Mouse (Mus musculus): Measurements from ENCODE around the gene Slc35c2. TPM values are rescaled to one million over a fixed set of nuclear protein-coding genes. Genes with fewer than 3 reads are reported as not detected.

Slc35c2 gene
- total RNA-seq, 1 experiment: 36.4 TPM

GRCm38 (mm10) chr2:165281779-165282311 is 5.8 kb downstream of the Slc35c2 start:
- in situ Hi-C loops (cut with MboI; ENCODE audit: low sequenced_read_pairs in 2 of 2, unreplicated experiment in 2 of 2): loop anchor here in 1 of 2 experiments (10.0 kb wide), 1 partner anchor 207 kb away; no protein-coding TSS in a partner anchor
- no peak for TF ChIP-seq HCFC1 (IDR thresholded peaks at IDR 0.05; ENCODE audit: borderline replicate concordance, insufficient read depth, low read length)
- no peak for TF ChIP-seq MAFK (IDR thresholded peaks at IDR 0.05; ENCODE audit: insufficient read depth, low read depth, low read length)
- no peak for TF ChIP-seq CHD2 (IDR thresholded peaks at IDR 0.05; ENCODE audit: low read depth, low read length)
- TF ChIP-seq ZC3H11A (IDR thresholded peaks at IDR 0.05; ENCODE audit: borderline replicate concordance, low read depth, low read length): no peak
- no peak for TF ChIP-seq ZNF384 (IDR thresholded peaks at IDR 0.05; ENCODE audit: low read depth, low read length)
- no peak overlapping the region for H3K9ac ChIP-seq (ENCODE audit: insufficient read depth, low read depth, low read length, poor library complexity, severe bottlenecking)
- H3K36me3 ChIP-seq (ENCODE audit: control insufficient read depth, insufficient read depth, low read length, poor library complexity, severe bottlenecking): peaks cover 23% of the 10 kb centered on the region; the same call in 1 of the 2 replicates
- H3K4me1 ChIP-seq (ENCODE audit: control insufficient read depth in 2 of 2, insufficient read depth in 2 of 2, low read length in 2 of 2, poor library complexity in 1 of 2): peaks cover 2 to 15% of the 10 kb centered on the region in 2 experiments; a peak in 2 of 4 replicates
- H3K9me3 ChIP-seq (ENCODE audit: control insufficient read depth, insufficient read depth, low read depth, low read length): no peaks in the 10 kb centered on the region
- no peak for DNase-seq (ENCODE audit: low read depth, low spot score)
- no peak overlapping the region for H3K4me3 ChIP-seq (ENCODE audit: insufficient read depth in 1 of 2, low read depth in 1 of 2, low read length in 2 of 2, poor library complexity in 1 of 2, severe bottlenecking in 1 of 2)
- H3K27ac ChIP-seq (ENCODE audit: insufficient read depth, low read depth, low read length, poor library complexity, severe bottlenecking): no peak overlapping the region

DNA sequence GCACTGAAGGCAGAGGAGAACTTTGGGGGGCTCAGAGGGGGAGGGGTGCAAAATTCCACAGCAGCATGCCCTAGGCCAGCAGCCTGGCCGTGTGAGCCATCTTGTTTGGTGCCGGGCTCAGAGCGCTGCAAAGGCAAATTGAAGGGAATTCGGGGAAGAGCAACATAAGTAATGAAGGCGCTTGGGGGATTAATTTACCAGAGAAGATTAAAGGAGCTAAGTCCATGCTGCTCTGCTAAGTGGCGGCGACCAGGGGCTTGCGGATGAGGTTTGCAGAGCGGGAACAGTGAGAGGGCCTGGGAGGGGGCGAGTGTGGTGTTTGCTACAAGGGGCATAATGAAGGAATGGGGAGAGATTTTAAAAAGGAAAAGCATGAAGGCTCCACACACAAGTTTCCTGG is 8.3 kb downstream of the Slc35c2 start:
- Histone ChIP-seq H3K36me3 (ENCODE audit: control insufficient read depth, insufficient read depth, low read length, poor library complexity, severe bottlenecking) (peaks cover 26% of the 10 kb centered on the region; the same call in 1 of the 2 replicates), H3K9me3 (ENCODE audit: control insufficient read depth, insufficient read depth, low read depth, low read length) (no peaks in the 10 kb centered on the region), H3K27ac (ENCODE audit: insufficient read depth, low read depth, low read length, poor library complexity, severe bottlenecking) (no peak overlapping the region), H3K9ac (ENCODE audit: insufficient read depth, low read depth, low read length, poor library complexity, severe bottlenecking) (no peak overlapping the region), H3K4me3 (ENCODE audit: insufficient read depth in 1 of 2, low read depth in 1 of 2, low read length in 2 of 2, poor library complexity in 1 of 2, severe bottlenecking in 1 of 2) (no peak overlapping the region), H3K4me1 (ENCODE audit: control insufficient read depth in 2 of 2, insufficient read depth in 2 of 2, low read length in 2 of 2, poor library complexity in 1 of 2) (peaks cover 0 to 2% of the 10 kb centered on the region in 2 experiments; a peak in 1 of 4 replicates)
- TF ChIP-seq HCFC1 (IDR thresholded peaks at IDR 0.05; ENCODE audit: borderline replicate concordance, insufficient read depth, low read length) (no peak), CHD2 (IDR thresholded peaks at IDR 0.05; ENCODE audit: low read depth, low read length) (no peak), ZC3H11A (IDR thresholded peaks at IDR 0.05; ENCODE audit: borderline replicate concordance, low read depth, low read length) (no peak)
- DNase-seq (ENCODE audit: low read depth, low spot score): no peak
- in situ Hi-C loops (cut with MboI; ENCODE audit: low sequenced_read_pairs in 2 of 2, unreplicated experiment in 2 of 2): no loop called here

DNA sequence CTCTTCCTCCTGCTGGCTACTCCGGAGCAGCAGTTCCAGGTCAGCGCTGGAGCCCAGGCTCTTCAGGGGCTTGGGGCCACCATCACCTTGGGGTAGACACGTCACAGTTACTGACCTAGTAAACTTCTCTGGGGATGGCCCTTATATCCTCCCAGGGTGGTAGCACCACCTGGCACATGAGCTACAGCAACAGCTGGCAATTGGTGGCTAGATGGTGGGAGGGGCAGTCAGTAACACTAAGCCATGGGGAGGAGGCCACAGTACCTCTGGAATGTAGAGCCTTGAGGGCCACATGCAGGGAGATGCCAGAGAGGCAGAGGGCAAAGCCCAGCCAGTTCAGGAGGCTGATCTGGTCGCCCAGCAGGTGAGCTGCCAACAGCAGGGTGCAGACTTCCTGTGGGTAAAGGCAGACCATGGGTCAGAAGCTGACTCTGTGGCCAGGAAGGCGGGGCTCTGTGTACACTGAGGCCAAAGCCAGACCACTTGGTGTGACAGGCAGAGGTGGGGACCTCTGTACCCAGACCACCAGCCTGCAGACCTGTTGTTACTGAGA is 10.4 kb downstream of the Slc35c2 start:
- H3K4me3 ChIP-seq (ENCODE audit: insufficient read depth in 1 of 2, low read depth in 1 of 2, low read length in 2 of 2, poor library complexity in 1 of 2, severe bottlenecking in 1 of 2): no peak overlapping the region
- no peak for DNase-seq (ENCODE audit: low read depth, low spot score)
- no peaks in the 10 kb centered on the region for H3K9me3 ChIP-seq (ENCODE audit: control insufficient read depth, insufficient read depth, low read depth, low read length)
- H3K4me1 ChIP-seq (ENCODE audit: control insufficient read depth in 2 of 2, insufficient read depth in 2 of 2, low read length in 2 of 2, poor library complexity in 1 of 2): peaks cover 0 to 2% of the 10 kb centered on the region in 2 experiments; a peak in 1 of 4 replicates
- H3K9ac ChIP-seq (ENCODE audit: insufficient read depth, low read depth, low read length, poor library complexity, severe bottlenecking): no peak overlapping the region
- in situ Hi-C loops (cut with MboI; ENCODE audit: low sequenced_read_pairs in 2 of 2, unreplicated experiment in 2 of 2): no loop called here
- peaks cover 26% of the 10 kb centered on the region; the same call in 1 of the 2 replicates for H3K36me3 ChIP-seq (ENCODE audit: control insufficient read depth, insufficient read depth, low read length, poor library complexity, severe bottlenecking)
- no peak overlapping the region for H3K27ac ChIP-seq (ENCODE audit: insufficient read depth, low read depth, low read length, poor library complexity, severe bottlenecking)
- TF ChIP-seq MAFK (IDR thresholded peaks at IDR 0.05; ENCODE audit: insufficient read depth, low read depth, low read length) (no peak), CHD2 (IDR thresholded peaks at IDR 0.05; ENCODE audit: low read depth, low read length) (no peak), ZNF384 (IDR thresholded peaks at IDR 0.05; ENCODE audit: low read depth, low read length) (no peak), HCFC1 (IDR thresholded peaks at IDR 0.05; ENCODE audit: borderline replicate concordance, insufficient read depth, low read length) (no peak), ZC3H11A (IDR thresholded peaks at IDR 0.05; ENCODE audit: borderline replicate concordance, low read depth, low read length) (no peak)

- TF ChIP-seq HCFC1 (IDR thresholded peaks at IDR 0.05; ENCODE audit: borderline replicate concordance, insufficient read depth, low read length): no peak
- no peak for TF ChIP-seq ZNF384 (IDR thresholded peaks at IDR 0.05; ENCODE audit: low read depth, low read length)
- TF ChIP-seq CHD2 (IDR thresholded peaks at IDR 0.05; ENCODE audit: low read depth, low read length): no peak
- TF ChIP-seq MAFK (IDR thresholded peaks at IDR 0.05; ENCODE audit: insufficient read depth, low read depth, low read length): no peak
- TF ChIP-seq ZC3H11A (IDR thresholded peaks at IDR 0.05; ENCODE audit: borderline replicate concordance, low read depth, low read length): no peak
- Histone ChIP-seq H3K9me3 (ENCODE audit: control insufficient read depth, insufficient read depth, low read depth, low read length) (no peaks in the 10 kb centered on the region), H3K4me3 (ENCODE audit: insufficient read depth in 1 of 2, low read depth in 1 of 2, low read length in 2 of 2, poor library complexity in 1 of 2, severe bottlenecking in 1 of 2) (no peak overlapping the region), H3K9ac (ENCODE audit: insufficient read depth, low read depth, low read length, poor library complexity, severe bottlenecking) (no peak overlapping the region), H3K4me1 (ENCODE audit: control insufficient read depth in 2 of 2, insufficient read depth in 2 of 2, low read length in 2 of 2, poor library complexity in 1 of 2) (peaks cover 0 to 2% of the 10 kb centered on the region in 2 experiments; a peak in 1 of 4 replicates), H3K27ac (ENCODE audit: insufficient read depth, low read depth, low read length, poor library complexity, severe bottlenecking) (no peak overlapping the region), H3K36me3 (ENCODE audit: control insufficient read depth, insufficient read depth, low read length, poor library complexity, severe bottlenecking) (peaks cover 23% of the 10 kb centered on the region; the same call in 1 of the 2 replicates)
- in situ Hi-C loops (cut with MboI; ENCODE audit: low sequenced_read_pairs in 2 of 2, unreplicated experiment in 2 of 2): no loop called here
- peak; percentile 20 for DNase-seq (ENCODE audit: low read depth, low spot score)
Observed at GRCm38 (mm10) chr2:165275824-165276223, 11.8 kb downstream of the Slc35c2 start.
